Mouse (Mus musculus) forebrain, embryonic 15.5 days (tissue): ENCODE results near the gene Exoc3l. TPM values are rescaled to one million over a fixed set of nuclear protein-coding genes. Genes with fewer than 3 reads are reported as not detected.
A peak's percentile ranks its signal among the peaks of the same experiment; 100 is the strongest.
"Not testable (repeated sequence)": the region's sequence is repeated elsewhere in the genome, so short reads cannot be mapped to it uniquely, and the experiment has no call there.

Experiments
- ATAC-seq: fragments of 200-750 bp; cut with Nextera tagmentation; replicated peaks from 2 replicates; pipeline ENCODE4 v1.8.0; 2017; ENCODE audit warnings: mild to moderate bottlenecking, moderate TSS enrichment, moderate library complexity
- H3K27ac ChIP-seq: fragments of 300-500 bp; sonication (generic); replicated peaks from 2 replicates; pipeline ENCODE4 v1.5.1; 2015; ENCODE audit warnings: mild to moderate bottlenecking, inconsistent platforms
- H3K27me3 ChIP-seq: fragments of 300-500 bp; sonication (generic); 2 replicates; pipeline ENCODE4 v1.6.1; 2015; ENCODE audit warnings: inconsistent platforms
- H3K36me3 ChIP-seq: fragments of 300-500 bp; sonication (generic); 2 replicates; pipeline ENCODE4 v1.6.1; 2015; ENCODE audit warnings: mild to moderate bottlenecking, inconsistent platforms
- H3K4me1 ChIP-seq: fragments of 300-500 bp; sonication (generic); 2 replicates; pipeline ENCODE4 v1.6.1; 2015; ENCODE audit warnings: inconsistent platforms
- H3K4me2 ChIP-seq: fragments of 300-500 bp; sonication (generic); replicated peaks from 2 replicates; pipeline ENCODE4 v1.6.1; 2015; ENCODE audit warnings: mild to moderate bottlenecking, inconsistent platforms
- H3K4me3 ChIP-seq: fragments of 300-500 bp; sonication (generic); 2 replicates; pipeline ENCODE4 v1.5.1; 2015; ENCODE audit warnings: mild to moderate bottlenecking, inconsistent platforms
- H3K9ac ChIP-seq: fragments of 300-500 bp; sonication (generic); replicated peaks from 2 replicates; pipeline ENCODE4 v1.6.1; 2015; ENCODE audit warnings: mild to moderate bottlenecking, inconsistent platforms
- H3K9me3 ChIP-seq: fragments of 300-500 bp; sonication (generic); 2 replicates; pipeline ENCODE4 v1.6.1; 2016; ENCODE audit warnings: inconsistent platforms
- WGBS: fragments of 180-500 bp; shearing (Covaris S2); methylation state at CpG from one replicate; pipeline ENCODE4 v1.1.7; 2015; ENCODE audit warnings: mixed read lengths; 5-methylcytosine and 5-hydroxymethylcytosine counted together
- polyA plus RNA-seq: library from polyadenylated mRNA; unstranded; fragments of >200 nt; fragmentation: Nextera tagmentation; extraction: Ambion mirVana; gene quantifications from 2 replicates; pipeline ENCODE4 v1.2.1, GENCODE M21; 2015

The Exoc3l gene
- polyA plus RNA-seq, 1 experiment from 2014 or later = 11.9 TPM

- Histone ChIP-seq H3K36me3 (peaks cover 38% of the 10 kb centered on the region), H3K4me2 (peak overlapping the region; percentile 70), H3K4me1 (peaks cover 24% of the 10 kb centered on the region), H3K27ac (no peak overlapping the region), H3K27me3 (no peaks in the 10 kb centered on the region), H3K9me3 (no peaks in the 10 kb centered on the region), H3K4me3 (peak overlapping the region; percentile 88), H3K9ac (peak overlapping the region; percentile 87)
- 58% methylated on average over 18 of the region's 18 CpGs for whole genome bisulfite sequencing
- no peak for ATAC-seq
Observed at GRCm38 (mm10) chr8:105298351-105299252, 2.7 kb upstream of the Exoc3l start.

- Histone ChIP-seq H3K9me3 (no peaks in the 10 kb centered on the region), H3K9ac (peak within 1 kb of the TSS; percentile 87), H3K36me3 (peaks cover 31% of the 10 kb centered on the region), H3K4me3 (peak within 1 kb of the TSS; percentile 88), H3K27ac (peak within 1 kb of the TSS; percentile 42), H3K27me3 (no peaks in the 10 kb centered on the region), H3K4me2 (peak within 1 kb of the TSS; percentile 70), H3K4me1 (peaks cover 24% of the 10 kb centered on the region)
- under 1% methylated on average over 58 of the region's 58 CpGs for WGBS
- ATAC-seq = peak; percentile 94
Observed at GRCm38 (mm10) chr8:105297511-105298192, 1.8 kb upstream of the Exoc3l start, which contains the start of gene E2f4. E2f4 (plus strand) TSS chr8:105297663.

GRCm38 (mm10) chr8:105295256-105295655 lies 645 bp downstream of the Exoc3l start:
- ATAC-seq = no peak
- WGBS = 74% methylated on average over 11 of the region's 11 CpGs
- H3K4me3 ChIP-seq = no peak overlapping the region
- H3K4me2 ChIP-seq = no peak overlapping the region
- peaks cover 8% of the 10 kb centered on the region for H3K36me3 ChIP-seq
- 0 out of 2 replicates have a peak, but pooled peaks cover 4% of the 10 kb centered on the region for H3K27me3 ChIP-seq
- no peak overlapping the region for H3K27ac ChIP-seq
- H3K9ac ChIP-seq = no peak overlapping the region
- no peaks in the 10 kb centered on the region for H3K9me3 ChIP-seq
- H3K4me1 ChIP-seq = peaks cover 34% of the 10 kb centered on the region

GRCm38 (mm10) chr8:105294776-105295175 lies 1.1 kb downstream of the Exoc3l start:
- peaks cover 38% of the 10 kb centered on the region for H3K4me1 ChIP-seq

GRCm38 (mm10) chr8:105293405-105293804 lies 2.5 kb downstream of the Exoc3l start:
- WGBS = 76% methylated on average over 19 of the region's 19 CpGs
- H3K27me3 ChIP-seq = 0 out of 2 replicates have a peak, but pooled peaks cover 4% of the 10 kb centered on the region
- H3K9me3 ChIP-seq = no peaks in the 10 kb centered on the region
- H3K4me2 ChIP-seq = no peak overlapping the region
- no peak overlapping the region for H3K9ac ChIP-seq
- ATAC-seq = no peak
- no peaks in the 10 kb centered on the region for H3K36me3 ChIP-seq
- H3K4me3 ChIP-seq = no peak overlapping the region
- no peak overlapping the region for H3K27ac ChIP-seq
- peaks cover 32% of the 10 kb centered on the region for H3K4me1 ChIP-seq

More at GRCm38 (mm10) chr8:105294776-105295175, 1.1 kb downstream of the Exoc3l start:
- Histone ChIP-seq H3K27ac (no peak overlapping the region), H3K9me3 (no peaks in the 10 kb centered on the region), H3K9ac (no peak overlapping the region), H3K4me3 (no peak overlapping the region), H3K27me3 (0 out of 2 replicates have a peak, but pooled peaks cover 4% of the 10 kb centered on the region), H3K36me3 (peaks cover 4% of the 10 kb centered on the region; the same call in 1 of the 2 replicates), H3K4me2 (no peak overlapping the region)
- no peak for ATAC-seq
- 58% methylated on average over 9 of the region's 9 CpGs for WGBS

GRCm38 (mm10) chr8:105292471-105292870 lies 3.4 kb downstream of the Exoc3l start:
- Histone ChIP-seq H3K36me3 (no peaks in the 10 kb centered on the region), H3K4me1 (peaks cover 37% of the 10 kb centered on the region), H3K4me3 (no peak overlapping the region), H3K27ac (no peak overlapping the region), H3K27me3 (0 out of 2 replicates have a peak, but pooled peaks cover 4% of the 10 kb centered on the region), H3K9ac (no peak overlapping the region), H3K9me3 (no peaks in the 10 kb centered on the region), H3K4me2 (no peak overlapping the region)
- ATAC-seq = no peak
- WGBS = 85% methylated on average over 7 of the region's 7 CpGs

GRCm38 (mm10) chr8:105291802-105292201 lies 4.1 kb downstream of the Exoc3l start:
- H3K36me3 ChIP-seq, H3K27me3 ChIP-seq, H3K4me2 ChIP-seq, ATAC-seq, H3K4me3 ChIP-seq, H3K27ac ChIP-seq, H3K9me3 ChIP-seq, H3K9ac ChIP-seq: not testable (repeated sequence)
- 74% methylated on average over 3 of the region's 3 CpGs for WGBS
- peaks cover 38% of the 10 kb centered on the region for H3K4me1 ChIP-seq

- not testable (repeated sequence) for H3K27ac ChIP-seq, H3K27me3 ChIP-seq, H3K4me3 ChIP-seq, H3K9ac ChIP-seq, H3K4me2 ChIP-seq, H3K36me3 ChIP-seq, H3K9me3 ChIP-seq, ATAC-seq
- 84% methylated on average over 8 of the region's 8 CpGs for WGBS
- H3K4me1 ChIP-seq = peaks cover 40% of the 10 kb centered on the region
Observed at GRCm38 (mm10) chr8:105291364-105291763, 4.5 kb downstream of the Exoc3l start.

- WGBS = 4% methylated on average over 31 of the region's 31 CpGs
- 0 out of 2 replicates have a peak, but pooled peaks cover 4% of the 10 kb centered on the region for H3K27me3 ChIP-seq
- ATAC-seq = no peak
- H3K36me3 ChIP-seq = no peaks in the 10 kb centered on the region
- peak overlapping the region; percentile 65 for H3K9ac ChIP-seq
- H3K9me3 ChIP-seq = no peaks in the 10 kb centered on the region
- H3K4me3 ChIP-seq = peak overlapping the region; percentile 56
- H3K27ac ChIP-seq = no peak overlapping the region
- peaks cover 46% of the 10 kb centered on the region for H3K4me1 ChIP-seq
- peak overlapping the region; percentile 86 for H3K4me2 ChIP-seq
Observed at GRCm38 (mm10) chr8:105290554-105291314, 5.2 kb downstream of the Exoc3l start.

GRCm38 (mm10) chr8:105289805-105290460 lies 6.0 kb downstream of the Exoc3l start, which contains the start of gene 4931428F04Rik:
4931428F04Rik (minus strand) TSS chr8:105289864.
- peaks cover 5% of the 10 kb centered on the region for H3K36me3 ChIP-seq
- peak within 1 kb of the TSS; percentile 56 for H3K4me3 ChIP-seq
- peaks cover 54% of the 10 kb centered on the region for H3K4me1 ChIP-seq
- H3K27me3 ChIP-seq = 0 out of 2 replicates have a peak, but pooled peaks cover 4% of the 10 kb centered on the region
- no peaks in the 10 kb centered on the region for H3K9me3 ChIP-seq
- ATAC-seq = peak; percentile 39
- 1% methylated on average over 43 of the region's 43 CpGs for WGBS
- peak within 1 kb of the TSS; percentile 86 for H3K4me2 ChIP-seq
- H3K9ac ChIP-seq = peak within 1 kb of the TSS; percentile 65
- peak within 1 kb of the TSS; percentile 93 for H3K27ac ChIP-seq
